Mouse (Mus musculus) frontal cortex, postnatal 25 days (tissue): ENCODE measurements at regions not wholly inside any gene's neighbourhood (a gene's known extent, or its start where the extent isn't known, plus 50 kb on each side); places are given as distances from the start of the nearest gene placed in this dataset.
A peak's percentile ranks its signal among the peaks of the same experiment; 100 is the strongest.

Source experiments
- DNase-seq, 2 experiments: peaks; one replicate each; pipeline ENCODE4 v3.0.0; 2022; ENCODE audit warnings: low spot score in 2 of 2

- DNase-seq, result no peak
Observed at GRCm38 (mm10) chr17:81185685-81186084, 120.8 kb upstream of the Thumpd2 start.

GRCm38 (mm10) chr17:81180813-81181424, 116.0 kb upstream of the Thumpd2 start:
- DNase-seq, result no peak

- DNase-seq, result no peak
Observed at GRCm38 (mm10) chr17:81176306-81176705, 111.4 kb upstream of the Thumpd2 start.

- no peak for DNase-seq
Observed at GRCm38 (mm10) chr17:81175877-81176276, 111.0 kb upstream of the Thumpd2 start.

GRCm38 (mm10) chr17:81172943-81173342, 108.1 kb upstream of the Thumpd2 start:
- no peak for DNase-seq

- DNase-seq, result no peak
Observed at GRCm38 (mm10) chr17:81169118-81169517, 104.2 kb upstream of the Thumpd2 start.

GRCm38 (mm10) chr17:81150730-81151129, 85.8 kb upstream of the Thumpd2 start:
- DNase-seq, result peak in 1 of 2 experiments; percentile 9

GRCm38 (mm10) chr17:81134702-81135101, 69.8 kb upstream of the Thumpd2 start:
- no peak for DNase-seq

GRCm38 (mm10) chr17:81133227-81133626, 68.3 kb upstream of the Thumpd2 start:
- DNase-seq, result no peak
